Mouse (Mus musculus) brain, adult 2 months (tissue): ENCODE results near the gene Macf1.

Experiments used
- DNase-seq: peaks from one replicate; pipeline ENCODE4 v3.0.0; 2011; ENCODE audit warnings: low read depth, low spot score

Macf1 gene

GRCm38 (mm10) chr4:123411006-123411731, 273.0 kb downstream of the Macf1 start:
- peak; percentile 35 for DNase-seq

- peak; percentile 50 for DNase-seq
Measured at GRCm38 (mm10) chr4:123409752-123410151, 274.4 kb downstream of the Macf1 start.

GRCm38 (mm10) chr4:123409034-123409692, 275.0 kb downstream of the Macf1 start:
- peak; percentile 74 for DNase-seq

- no peak for DNase-seq
Measured at GRCm38 (mm10) chr4:123407792-123408191, 276.4 kb downstream of the Macf1 start.

- peak; percentile 58 for DNase-seq
Measured at GRCm38 (mm10) chr4:123404056-123404455, 280.1 kb downstream of the Macf1 start.

- no peak for DNase-seq
Measured at GRCm38 (mm10) chr4:123402244-123402643, 281.9 kb downstream of the Macf1 start.

GRCm38 (mm10) chr4:123401265-123401664, 282.9 kb downstream of the Macf1 start:
- peak; percentile 78 for DNase-seq

GRCm38 (mm10) chr4:123397643-123398434, 286.3 kb downstream of the Macf1 start:
- no peak for DNase-seq

GRCm38 (mm10) chr4:123397049-123397448, 287.1 kb downstream of the Macf1 start:
- DNase-seq: no peak

- no peak for DNase-seq
Measured at GRCm38 (mm10) chr4:123395435-123396000, 288.6 kb downstream of the Macf1 start.

- no peak for DNase-seq
Measured at GRCm38 (mm10) chr4:123394878-123395277, 289.3 kb downstream of the Macf1 start.

GRCm38 (mm10) chr4:123394269-123394668, 289.9 kb downstream of the Macf1 start:
- DNase-seq: peak; percentile 50

- no peak for DNase-seq
Measured at GRCm38 (mm10) chr4:123393004-123393403, 291.2 kb downstream of the Macf1 start.

GRCm38 (mm10) chr4:123392187-123392586, 292.0 kb downstream of the Macf1 start:
- no peak for DNase-seq

GRCm38 (mm10) chr4:123385028-123385427, 299.1 kb downstream of the Macf1 start:
- DNase-seq: no peak

GRCm38 (mm10) chr4:123383173-123383572, 301.0 kb downstream of the Macf1 start:
- DNase-seq: peak; percentile 89

GRCm38 (mm10) chr4:123382051-123382450, 302.1 kb downstream of the Macf1 start:
- peak; percentile 23 for DNase-seq

GRCm38 (mm10) chr4:123381598-123381997, 302.6 kb downstream of the Macf1 start:
- DNase-seq: no peak

GRCm38 (mm10) chr4:123376031-123376430, 308.1 kb downstream of the Macf1 start:
- DNase-seq: no peak

GRCm38 (mm10) chr4:123374316-123375008, 309.7 kb downstream of the Macf1 start:
- no peak for DNase-seq

- no peak for DNase-seq
Measured at GRCm38 (mm10) chr4:123363555-123363954, 320.6 kb downstream of the Macf1 start.
